Mouse (Mus musculus): ENCODE results near the gene Figla. TPM values are rescaled to one million over a fixed set of nuclear protein-coding genes. Genes with fewer than 3 reads are reported as not detected.

The Figla gene
- total RNA-seq, 2 experiments from 2014 or later: not detected

- DNase-seq: peak; percentile 64 to 67
Observed at GRCm38 (mm10) chr6:86028601-86029322, 12.8 kb downstream of the Figla start, which contains the start of gene Add2. Gene Add2, plus strand, starts transcription at chr6:86028681.

GRCm38 (mm10) chr6:86029323-86029713 is 13.3 kb downstream of the Figla start:
- no peak for DNase-seq

- DNase-seq: no peak
Observed at GRCm38 (mm10) chr6:86031527-86031926, 15.6 kb downstream of the Figla start.

- DNase-seq: no peak
Observed at GRCm38 (mm10) chr6:86033635-86034034, 17.7 kb downstream of the Figla start.

- no peak for DNase-seq
Observed at GRCm38 (mm10) chr6:86038901-86039300, 22.9 kb downstream of the Figla start.

GRCm38 (mm10) chr6:86040140-86040539 is 24.2 kb downstream of the Figla start:
- DNase-seq: no peak

GRCm38 (mm10) chr6:86047510-86047909 is 31.5 kb downstream of the Figla start:
- DNase-seq: no peak

GRCm38 (mm10) chr6:86048509-86048908 is 32.5 kb downstream of the Figla start:
- DNase-seq: peak in 1 of 2 experiments; percentile 59

- no peak for DNase-seq
Observed at GRCm38 (mm10) chr6:86050586-86051268, 34.8 kb downstream of the Figla start.

- DNase-seq: no peak
Observed at GRCm38 (mm10) chr6:86052032-86052459, 36.1 kb downstream of the Figla start.

- no peak for DNase-seq
Observed at GRCm38 (mm10) chr6:86052556-86052955, 36.6 kb downstream of the Figla start.

- no peak for DNase-seq
Observed at GRCm38 (mm10) chr6:86053099-86053498, 37.1 kb downstream of the Figla start.

GRCm38 (mm10) chr6:86053594-86053993 is 37.6 kb downstream of the Figla start:
- no peak for DNase-seq

- no peak for DNase-seq
Observed at GRCm38 (mm10) chr6:86058475-86058874, 42.5 kb downstream of the Figla start.

- no peak for DNase-seq
Observed at GRCm38 (mm10) chr6:86059151-86059853, 43.3 kb downstream of the Figla start.

GRCm38 (mm10) chr6:86060170-86060569 is 44.2 kb downstream of the Figla start:
- DNase-seq: no peak

- DNase-seq: no peak
Observed at GRCm38 (mm10) chr6:86062226-86062625, 46.3 kb downstream of the Figla start.

- no peak for DNase-seq
Observed at GRCm38 (mm10) chr6:86062684-86063083, 46.7 kb downstream of the Figla start.

- DNase-seq: peak; percentile 79 to 81
Observed at GRCm38 (mm10) chr6:86064318-86065016, 48.5 kb downstream of the Figla start.

- peak in 1 of 2 experiments; percentile 37 for DNase-seq
Observed at GRCm38 (mm10) chr6:86066727-86067126, 50.8 kb downstream of the Figla start.

- no peak for DNase-seq
Observed at GRCm38 (mm10) chr6:86067145-86067544, 51.2 kb downstream of the Figla start.

GRCm38 (mm10) chr6:86069009-86069408 is 53.0 kb downstream of the Figla start:
- no peak for DNase-seq

- no peak for DNase-seq
Observed at GRCm38 (mm10) chr6:86069856-86070255, 53.9 kb downstream of the Figla start.

All from layer of hippocampus, postnatal 36 days (tissue).